Comparison of ENCODE assay signal across 30 mouse cellular contexts in the genomic region with DNA sequence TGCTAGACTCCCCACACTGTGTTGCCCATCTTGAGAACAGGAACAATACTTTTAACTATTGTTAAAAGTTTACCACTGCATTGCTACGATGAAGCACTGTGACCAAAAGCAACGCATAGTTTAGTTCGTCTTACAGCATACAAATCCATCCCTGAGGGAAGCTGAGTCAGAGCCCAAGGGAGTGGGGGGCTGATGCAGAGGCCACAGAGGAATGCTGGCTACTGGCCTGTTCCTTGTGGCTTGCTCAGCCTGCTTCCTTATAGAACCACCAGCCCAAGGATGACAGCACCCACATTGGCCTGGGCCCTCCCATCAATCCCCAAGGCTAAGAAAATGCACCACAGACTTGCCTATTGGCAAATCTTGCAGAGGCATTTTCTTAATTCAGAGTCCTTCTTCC. TPM values are rescaled to one million over a fixed set of nuclear protein-coding genes. Genes with fewer than 3 reads are reported as not detected.
DNase-seq lines count a peak whose midpoint lies in the region; ATAC-seq and TF ChIP-seq lines count a peak whose summit lies in the region.
"Had no signal": no experiment of that assay in that cellular context is flagged by ENCODE, and none has a peak within 500 bp of the region (broad histone marks: within the 10 kb centered on the region; RNA-seq: fewer than 3 reads in every experiment).

No protein-coding gene starts in this region.

- H3K9me3 ChIP-seq in heart, embryonic 12.5 days (replicated peaks) = no peaks in the 10 kb centered on the region
- no peaks in the 10 kb centered on the region for H3K9me3 ChIP-seq in lung, postnatal 0 days (ENCODE audit: low read length)
- H3K9me3 ChIP-seq: embryonic facial prominence, embryonic 12.5 days; embryonic facial prominence, embryonic 15.5 days; forebrain, embryonic 10.5 days; forebrain, embryonic 13.5 days; G1E; heart, embryonic 13.5 days; hindbrain, embryonic 12.5 days; hindbrain, embryonic 15.5 days had no signal

- DNase-seq in heart, adult 11 months = peak; percentile 4
- peak; percentile 56 for DNase-seq in Muller cell, postnatal 12 days (ENCODE audit: inconsistent ontology term)
- no peak for DNase-seq in layer of hippocampus, postnatal 10 days (ENCODE audit: low spot score in 2 of 2)
- DNase-seq in urinary bladder, postnatal 36 days (ENCODE audit: low spot score in 2 of 2) = no peak
- no peak for DNase-seq in cerebellum, postnatal 4 days (ENCODE audit: low spot score in 2 of 2)
- no peak for DNase-seq in lung, postnatal 0 days (ENCODE audit: low spot score)
- DNase-seq: adrenal gland, postnatal 36 days; cerebellum, adult 18-20 months; cerebellum, adult 9-10 months; cerebellum, postnatal 14 days; forebrain, postnatal 0 days; gastrocnemius, adult 2 months; gastrocnemius, postnatal 14 days; heart, adult 18-20 months; heart, postnatal 14 days; heart, postnatal 4 days; kidney, adult 2 months had no signal

- 0 out of 2 replicates have a peak, but pooled peaks have one; percentile 32 for TF ChIP-seq POLR2A in embryonic fibroblast, embryonic 13.5 days (IDR thresholded peaks at IDR 0.05; ENCODE audit: low read depth, low read length)

- no peak overlapping the region for H3K4me2 ChIP-seq in heart, embryonic 12.5 days
- H3K4me2 ChIP-seq in lung, postnatal 0 days (replicated peaks; ENCODE audit: low read depth, low read length) = no peak overlapping the region
- H3K4me2 ChIP-seq: embryonic facial prominence, embryonic 12.5 days; embryonic facial prominence, embryonic 15.5 days; forebrain, embryonic 13.5 days; heart, embryonic 13.5 days; hindbrain, embryonic 12.5 days; hindbrain, embryonic 15.5 days had no signal

- no peak for ATAC-seq in heart, embryonic 12.5 days (ENCODE audit: insufficient number of reproducible peaks, low FRiP score)
- ATAC-seq in lung, postnatal 0 days = no peak
- ATAC-seq: forebrain, embryonic 13.5 days; forebrain, postnatal 0 days; intestine, postnatal 0 days had no signal

- 88% methylated on average over 3 of the region's 3 CpGs for WGBS in heart, embryonic 12.5 days
- 89% methylated on average over 3 of the region's 3 CpGs for WGBS in lung, postnatal 0 days

- no peak for TF ChIP-seq CTCF in embryonic fibroblast, embryonic 13.5 days (IDR thresholded peaks at IDR 0.05; ENCODE audit: borderline replicate concordance, insufficient read depth, low read length)
- TF ChIP-seq CTCF in lung, postnatal 0 days (IDR thresholded peaks at IDR 0.05) = no peak

- H3K36me3 ChIP-seq in heart, embryonic 12.5 days = peaks cover 84% of the 10 kb centered on the region
- H3K36me3 ChIP-seq in lung, postnatal 0 days (ENCODE audit: insufficient read depth, low read length) = no peaks in the 10 kb centered on the region
- H3K36me3 ChIP-seq: embryonic facial prominence, embryonic 12.5 days; embryonic facial prominence, embryonic 15.5 days; forebrain, embryonic 10.5 days; G1E; hindbrain, embryonic 12.5 days; hindbrain, embryonic 15.5 days had no signal

- no peak for TF ChIP-seq EP300 in lung, postnatal 0 days (IDR thresholded peaks at IDR 0.05)

- H3K4me3 ChIP-seq in heart, embryonic 12.5 days = no peak overlapping the region
- no peak overlapping the region for H3K4me3 ChIP-seq in embryonic fibroblast, embryonic 13.5 days (ENCODE audit: insufficient read depth, low read length)
- H3K4me3 ChIP-seq in lung, postnatal 0 days (ENCODE audit: low read depth, low read length) = no peak overlapping the region
- H3K4me3 ChIP-seq: embryonic facial prominence, embryonic 12.5 days; embryonic facial prominence, embryonic 15.5 days; erythroblast, embryonic 14.5 days; forebrain, embryonic 10.5 days; forebrain, embryonic 13.5 days; gastrocnemius, adult 2 months; heart, embryonic 13.5 days; hindbrain, embryonic 12.5 days; hindbrain, embryonic 15.5 days had no signal

- H3K27me3 ChIP-seq in heart, embryonic 12.5 days (replicated peaks) = no peaks in the 10 kb centered on the region
- H3K27me3 ChIP-seq in lung, postnatal 0 days (replicated peaks; ENCODE audit: insufficient read depth, low read length) = no peaks in the 10 kb centered on the region
- H3K27me3 ChIP-seq: CH12.LX; embryonic facial prominence, embryonic 12.5 days; embryonic facial prominence, embryonic 15.5 days; forebrain, embryonic 13.5 days; heart, embryonic 13.5 days; hindbrain, embryonic 12.5 days; hindbrain, embryonic 15.5 days had no signal

- H3K27ac ChIP-seq in heart, embryonic 12.5 days (ENCODE audit: poor library complexity, severe bottlenecking) = no peak overlapping the region
- peak overlapping the region; percentile 93 for H3K27ac ChIP-seq in embryonic fibroblast, embryonic 13.5 days (ENCODE audit: insufficient read depth, low read length)
- H3K27ac ChIP-seq in lung, postnatal 0 days (ENCODE audit: low read length) = no peak overlapping the region
- H3K27ac ChIP-seq: embryonic facial prominence, embryonic 12.5 days; embryonic facial prominence, embryonic 15.5 days; forebrain, embryonic 10.5 days; forebrain, embryonic 13.5 days; heart, embryonic 13.5 days; hindbrain, embryonic 12.5 days; hindbrain, embryonic 15.5 days had no signal

- H3K9ac ChIP-seq in heart, embryonic 12.5 days = no peak overlapping the region
- H3K9ac ChIP-seq in lung, postnatal 0 days (replicated peaks; ENCODE audit: low read depth) = no peak overlapping the region
- H3K9ac ChIP-seq: embryonic facial prominence, embryonic 12.5 days; embryonic facial prominence, embryonic 15.5 days; forebrain, embryonic 13.5 days; forebrain, postnatal 0 days; heart, embryonic 13.5 days; hindbrain, embryonic 12.5 days; hindbrain, embryonic 15.5 days had no signal

- H3K4me1 ChIP-seq in heart, embryonic 12.5 days (replicated peaks) = peaks cover 4% of the 10 kb centered on the region
- H3K4me1 ChIP-seq in embryonic fibroblast, embryonic 13.5 days (ENCODE audit: control insufficient read depth, insufficient read depth, low read length) = peaks cover 18% of the 10 kb centered on the region
- no peaks in the 10 kb centered on the region for H3K4me1 ChIP-seq in lung, postnatal 0 days (ENCODE audit: insufficient read depth, low read depth, low read length)
- H3K4me1 ChIP-seq: embryonic facial prominence, embryonic 15.5 days; forebrain, embryonic 10.5 days; forebrain, embryonic 13.5 days; hindbrain, embryonic 12.5 days had no signal

RNA-seq across cellular contexts. Expression of gene Myl12a, which starts 56.5 kb away (rescaled TPM):
- 832 and 883 TPM in 2 replicates for polyA plus RNA-seq in heart, embryonic 12.5 days (2016; fragmentation: Nextera tagmentation; extraction: Ambion mirVana)
- 1,052 and 1,239 TPM in 2 replicates for polyA plus RNA-seq in embryonic fibroblast, embryonic 13.5 days (2011; ENCODE audit: insufficient read length, low read depth, missing spikeins)
- total RNA-seq in layer of hippocampus, postnatal 10 days (2021) = 10 to 100 TPM; 53.4 to 54.1 TPM
- 1,283 and 1,300 TPM in 2 replicates for polyA plus RNA-seq in lung, postnatal 0 days (2015; fragmentation: Nextera tagmentation; extraction: Ambion mirVana)

RNA-seq across cellular contexts. Expression of gene Myom1, which starts 56.8 kb away (rescaled TPM):
- polyA plus RNA-seq in heart, embryonic 12.5 days (2016; fragmentation: Nextera tagmentation; extraction: Ambion mirVana) = 229 and 241 TPM in 2 replicates
- polyA plus RNA-seq in embryonic fibroblast, embryonic 13.5 days (2011; ENCODE audit: insufficient read length, low read depth, missing spikeins) = 8.7 and 20.3 TPM in 2 replicates
- total RNA-seq in layer of hippocampus, postnatal 10 days (2021) = 1 to 10 TPM; 5.0 to 6.0 TPM
- 9.2 and 12.7 TPM in 2 replicates for polyA plus RNA-seq in lung, postnatal 0 days (2015; fragmentation: Nextera tagmentation; extraction: Ambion mirVana)
- polyA plus RNA-seq: erythroblast, embryonic 14.5 days had no signal

Comparison
In these comparisons a context has a peak if more than half of its experiments do, and no peak if none do; other contexts are left out.
1. DNase-seq: peak in heart, adult 11 months (single experiment) and Muller cell, postnatal 12 days (single experiment); none in layer of hippocampus, postnatal 10 days (0 of 2), urinary bladder, postnatal 36 days (0 of 2), cerebellum, postnatal 4 days (0 of 2) and lung, postnatal 0 days (single experiment).
2. RNA of gene Myom1, which starts 56.8 kb away (polyA plus RNA-seq): 229 to 241 TPM in heart, embryonic 12.5 days; 9.2 to 12.7 TPM in lung, postnatal 0 days and 8.7 to 20.3 TPM in embryonic fibroblast, embryonic 13.5 days; every median in the first group is over 10 times any median in the second.